Mouse (Mus musculus): ENCODE results near the gene Alg13. TPM values are rescaled to one million over a fixed set of nuclear protein-coding genes. Genes with fewer than 3 reads are reported as not detected.

Alg13 gene
- total and polyA plus RNA-seq, 3 experiments = 36.5 to 51.4 TPM; not detected in 1

- no peaks in the 10 kb centered on the region for H3K27me3 ChIP-seq (ENCODE audit: control insufficient read depth in 1 of 2, insufficient read depth in 2 of 2, low read length in 2 of 2)
These were observed 7.8 kb downstream of the Alg13 start for GRCm38 (mm10) chrX:144325375-144325774.

DNA sequence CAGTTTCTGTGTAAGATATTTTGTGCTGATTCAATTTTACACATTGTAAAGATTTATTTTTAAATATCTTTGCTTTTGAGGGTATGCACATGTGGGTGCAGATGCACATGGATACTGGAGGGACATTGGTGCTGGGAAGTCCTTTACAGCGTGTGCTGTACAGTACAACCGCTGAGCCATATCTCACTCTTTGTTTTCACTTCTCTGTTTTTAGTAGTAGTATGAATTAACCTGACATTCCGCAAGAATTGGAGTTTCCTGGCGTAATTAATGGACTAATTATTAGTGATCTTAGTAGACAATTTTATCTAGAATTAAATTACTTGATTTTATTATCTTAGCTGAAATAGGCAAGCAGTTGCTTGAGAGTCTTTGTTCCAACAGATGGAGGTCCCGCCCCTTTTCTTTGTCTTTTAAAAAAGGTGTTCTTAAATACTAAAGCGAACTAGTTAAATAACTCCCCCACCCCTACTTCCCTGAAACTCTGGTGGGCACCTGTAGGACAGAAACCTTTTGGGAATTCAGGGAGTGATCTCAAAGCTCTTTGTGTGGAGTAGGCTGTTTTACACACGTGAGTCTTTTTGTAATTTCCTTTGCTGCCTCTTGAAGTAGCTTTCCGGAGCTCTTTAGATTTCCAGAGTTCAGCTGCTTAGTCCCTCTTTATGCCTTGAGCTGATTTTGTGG is 17.9 kb downstream of the Alg13 start:
- TF ChIP-seq MEF2A (IDR thresholded peaks at IDR 0.05; ENCODE audit: extremely low read depth, insufficient replicate concordance, low read depth, low read length, poor library complexity, severe bottlenecking) = no peak
- TF ChIP-seq NRF1 (IDR thresholded peaks at IDR 0.05; ENCODE audit: insufficient read depth, low read depth, low read length, poor library complexity, severe bottlenecking) = no peak
- TF ChIP-seq ZKSCAN1 (IDR thresholded peaks at IDR 0.05; ENCODE audit: low read depth, low read length) = no peak
- no peak for TF ChIP-seq ZMIZ1 (IDR thresholded peaks at IDR 0.05; ENCODE audit: low read depth, low read length)
- TF ChIP-seq GATA1 (IDR thresholded peaks at IDR 0.05; ENCODE audit: low read depth, low read length) = no peak
- TF ChIP-seq KAT2A (conservative IDR thresholded peaks at IDR 0.05; ENCODE audit: low read depth, low read length) = no peak
- no peak for TF ChIP-seq HCFC1 (IDR thresholded peaks at IDR 0.05; ENCODE audit: low read depth, low read length)
- TF ChIP-seq MXI1 (IDR thresholded peaks at IDR 0.05; ENCODE audit: low read depth, low read length) = no peak
- no peak for TF ChIP-seq USF1 (IDR thresholded peaks at IDR 0.05; ENCODE audit: low read depth, low read length)
- TF ChIP-seq TCF12 (IDR thresholded peaks at IDR 0.05; ENCODE audit: low read depth, low read length) = no peak
- no peak for TF ChIP-seq ZNF384 (IDR thresholded peaks at IDR 0.05; ENCODE audit: low read depth, low read length)
- TF ChIP-seq CTCF (IDR thresholded peaks at IDR 0.05 in 2 of 3, conservative IDR thresholded peaks at IDR 0.05 in 1 of 3; ENCODE audit: control insufficient read depth in 1 of 3, insufficient read depth in 1 of 3, low read depth in 2 of 3, low read length in 3 of 3, poor library complexity in 1 of 3, severe bottlenecking in 1 of 3) = no peak
- TF ChIP-seq ETS1 (IDR thresholded peaks at IDR 0.05; ENCODE audit: low read depth, low read length) = no peak
- TF ChIP-seq POLR2AphosphoS5 (IDR thresholded peaks at IDR 0.05; ENCODE audit: borderline replicate concordance, low read depth, low read length) = no peak
- TF ChIP-seq MAX (IDR thresholded peaks at IDR 0.05; ENCODE audit: low read length) = no peak
- no peaks in the 10 kb centered on the region for H3K9me3 ChIP-seq (replicated peaks; ENCODE audit: insufficient read depth, low read length)
- H3K27ac ChIP-seq (ENCODE audit: control insufficient read depth, low read depth, low read length) = no peak overlapping the region
- H3K9ac ChIP-seq (ENCODE audit: control insufficient read depth, low read depth, low read length, poor library complexity, severe bottlenecking) = no peak overlapping the region
- peaks cover 4 to 7% of the 10 kb centered on the region in 2 experiments; a peak in 3 of 4 replicates for H3K4me1 ChIP-seq (ENCODE audit: control insufficient read depth in 1 of 2, insufficient read depth in 2 of 2, low read length in 2 of 2)
- H3K27me3 ChIP-seq (ENCODE audit: control insufficient read depth in 1 of 2, insufficient read depth in 2 of 2, low read length in 2 of 2) = no peaks in the 10 kb centered on the region
- DNase-seq (ENCODE audit: low read depth, low spot score) = no peak
- H3K36me3 ChIP-seq (ENCODE audit: control insufficient read depth in 1 of 2, insufficient read depth in 2 of 2, low read length in 2 of 2) = peaks cover 2 to 10% of the 10 kb centered on the region in 2 experiments
- no peak overlapping the region for H3K4me3 ChIP-seq (ENCODE audit: control insufficient read depth in 1 of 2, insufficient read depth in 1 of 2, low read depth in 2 of 2, low read length in 2 of 2)
- no peaks in the 10 kb centered on the region for H3K79me2 ChIP-seq (ENCODE audit: control insufficient read depth, insufficient read depth, low read length, poor library complexity)

More at GRCm38 (mm10) chrX:144325375-144325774, 7.8 kb downstream of the Alg13 start:
- no peak overlapping the region for H3K9ac ChIP-seq (ENCODE audit: control insufficient read depth, low read depth, low read length, poor library complexity, severe bottlenecking)
- no peaks in the 10 kb centered on the region for H3K4me1 ChIP-seq (ENCODE audit: control insufficient read depth in 1 of 2, insufficient read depth in 2 of 2, low read length in 2 of 2)
- H3K36me3 ChIP-seq (ENCODE audit: control insufficient read depth in 1 of 2, insufficient read depth in 2 of 2, low read length in 2 of 2) = peaks cover 0 to 5% of the 10 kb centered on the region in 2 experiments; a peak in 2 of 4 replicates
- TF ChIP-seq MAZ (IDR thresholded peaks at IDR 0.05; ENCODE audit: low read depth, low read length) (no peak), NELFE (IDR thresholded peaks at IDR 0.05; ENCODE audit: low read depth, low read length) (no peak), KAT2A (conservative IDR thresholded peaks at IDR 0.05; ENCODE audit: low read depth, low read length) (no peak)
- H3K9me3 ChIP-seq (replicated peaks; ENCODE audit: insufficient read depth, low read length) = no peaks in the 10 kb centered on the region
- no peaks in the 10 kb centered on the region for H3K79me2 ChIP-seq (ENCODE audit: control insufficient read depth, insufficient read depth, low read length, poor library complexity)
- no peak overlapping the region for H3K4me3 ChIP-seq (ENCODE audit: control insufficient read depth in 1 of 2, insufficient read depth in 1 of 2, low read depth in 2 of 2, low read length in 2 of 2)
- DNase-seq (ENCODE audit: low read depth, low spot score) = no peak
- H3K27ac ChIP-seq (ENCODE audit: control insufficient read depth, low read depth, low read length) = no peak overlapping the region

Data from MEL (cell line).